Mouse (Mus musculus) brain, embryonic 14.5 days (tissue): ENCODE data around the gene Gars.

Experiments
- CTCF ChIP-seq: fragments of 200-500 bp; IDR thresholded peaks from 2 replicates; pipeline ENCODE4 v1.5.1; 2012; ENCODE audit warnings: inconsistent platforms, mild to moderate bottlenecking, moderate library complexity, borderline replicate concordance; ENCODE audit not compliant: insufficient read depth, insufficient read length; ENCODE audit errors: extremely low read depth
- POLR2A ChIP-seq: fragments of 200-500 bp; IDR thresholded peaks from 2 replicates; pipeline ENCODE4 v1.6.1; 2012; ENCODE audit warnings: mild to moderate bottlenecking, inconsistent platforms, borderline replicate concordance; ENCODE audit not compliant: poor library complexity, insufficient read depth, insufficient read length, severe bottlenecking; ENCODE audit errors: extremely low read depth

- TF ChIP-seq CTCF (no peak), POLR2A (no peak)
Measured at GRCm38 (mm10) chr6:55044542-55044941, 6.7 kb downstream of the Gars start.
